Mouse (Mus musculus): ENCODE results near the gene Stxbp2.

Stxbp2 gene

DNA sequence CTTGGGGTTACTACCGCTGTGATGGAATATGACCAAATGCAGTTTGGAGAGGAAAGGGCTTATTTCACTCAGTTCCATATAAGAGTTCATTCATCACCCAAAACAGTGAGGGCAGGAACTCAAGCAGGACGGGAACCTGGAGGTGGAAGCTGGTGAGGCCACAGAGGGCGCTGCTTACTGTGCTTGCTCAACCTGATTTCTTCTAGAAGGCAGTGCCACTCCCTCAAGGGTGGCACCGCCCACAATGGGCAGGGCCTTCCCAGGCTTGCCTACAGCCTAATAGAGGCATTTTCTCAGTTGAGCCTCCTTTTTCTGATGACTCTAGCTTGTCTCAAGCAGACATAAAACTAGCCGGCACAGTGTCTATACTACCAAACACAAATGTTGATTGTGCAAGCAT is 15.0 kb downstream of the Stxbp2 start:
- DNase-seq: peak in 1 of 2 experiments; percentile 45

DNA sequence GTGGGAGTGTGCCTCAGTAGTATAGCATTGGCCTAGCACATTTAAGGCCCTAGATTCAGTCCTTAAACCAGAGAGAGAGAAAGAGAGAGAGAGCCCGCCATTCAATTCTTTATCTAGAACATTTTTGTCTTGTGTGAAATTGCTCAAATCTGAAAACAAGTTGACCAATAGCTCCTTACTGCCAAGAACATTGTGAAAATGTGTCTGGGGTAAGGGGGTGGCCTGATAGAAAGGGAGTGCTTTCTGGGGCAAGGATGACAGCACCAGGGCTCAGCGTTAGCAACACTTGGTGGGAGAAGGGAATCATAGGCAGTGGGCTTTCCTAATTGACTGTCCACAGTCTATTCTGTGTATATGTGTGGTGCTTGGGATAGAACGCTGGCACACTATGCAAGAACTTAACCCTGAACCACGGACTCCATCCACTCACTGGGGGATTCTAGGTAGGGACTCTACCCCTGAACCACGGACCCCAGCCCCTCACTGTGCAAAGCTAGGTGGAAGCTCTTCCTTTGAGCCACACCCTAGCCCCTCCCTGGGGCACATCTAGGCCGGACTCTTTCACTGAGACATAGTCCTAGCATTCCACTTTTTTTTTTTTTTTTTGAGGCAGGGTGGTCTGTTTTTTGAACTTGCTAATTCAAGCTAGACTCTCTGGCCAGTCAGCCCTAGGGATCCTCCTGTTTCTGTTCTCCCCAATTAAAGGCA is 16.2 kb downstream of the Stxbp2 start:
- no peak for DNase-seq

DNA sequence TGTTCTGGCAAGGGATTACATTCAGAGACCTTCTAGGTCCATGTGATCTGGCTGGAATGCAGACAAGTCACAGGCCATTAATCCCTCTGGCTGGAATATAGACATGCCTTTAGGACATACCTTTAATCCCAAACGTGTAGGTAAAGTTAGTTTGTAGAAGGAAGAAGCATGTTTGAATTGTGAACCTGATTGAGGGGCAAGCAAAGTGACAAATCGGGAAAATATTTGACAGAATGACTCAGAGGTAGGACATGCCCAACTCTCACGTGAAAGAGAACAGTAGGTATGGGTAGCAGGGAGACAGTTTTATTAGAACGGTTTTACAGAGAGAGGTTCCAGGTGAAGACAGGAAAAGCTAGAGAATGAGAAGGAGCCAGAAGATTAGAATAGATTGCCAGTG is 16.8 kb downstream of the Stxbp2 start:
- no peak for DNase-seq

DNA sequence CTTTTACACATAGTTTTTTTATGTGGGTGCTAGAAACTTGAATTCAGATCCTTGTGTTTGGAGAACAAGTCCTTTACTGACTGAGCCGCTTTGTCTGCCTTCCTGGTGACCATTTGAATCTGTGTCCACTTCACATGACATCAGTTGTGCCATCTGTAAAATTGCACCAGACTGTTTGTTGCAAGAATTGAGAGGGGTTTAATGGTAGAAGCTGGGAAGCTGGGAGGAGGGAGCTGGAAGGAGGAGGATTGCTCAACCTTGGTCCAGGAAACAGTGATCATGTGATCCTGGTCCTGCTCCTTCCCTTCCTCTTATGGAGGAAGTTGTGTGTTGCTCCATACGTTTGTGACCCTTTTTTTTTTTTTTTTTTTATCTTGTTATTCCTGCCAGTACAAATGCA is 17.5 kb downstream of the Stxbp2 start:
- DNase-seq: no peak

DNA sequence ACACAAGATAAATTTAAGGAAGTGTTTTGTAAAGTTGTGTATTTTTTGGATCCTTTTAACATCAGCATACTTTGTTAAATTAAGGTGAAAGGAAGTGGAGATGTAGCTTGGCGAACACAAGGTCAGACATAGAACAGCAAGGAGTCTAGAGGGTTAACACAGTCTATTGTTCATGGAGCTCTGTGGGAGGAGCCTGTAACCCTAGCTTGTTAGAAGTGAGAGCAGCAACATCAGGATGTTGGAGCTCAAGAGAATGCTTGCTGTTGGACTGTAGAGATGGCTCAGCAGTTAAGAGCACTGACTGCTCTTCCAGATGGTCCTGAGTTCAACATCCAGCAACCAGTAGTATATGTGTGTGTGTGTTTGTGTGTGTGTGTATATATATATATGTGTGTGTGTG is 18.2 kb downstream of the Stxbp2 start:
- DNase-seq: no peak

DNA sequence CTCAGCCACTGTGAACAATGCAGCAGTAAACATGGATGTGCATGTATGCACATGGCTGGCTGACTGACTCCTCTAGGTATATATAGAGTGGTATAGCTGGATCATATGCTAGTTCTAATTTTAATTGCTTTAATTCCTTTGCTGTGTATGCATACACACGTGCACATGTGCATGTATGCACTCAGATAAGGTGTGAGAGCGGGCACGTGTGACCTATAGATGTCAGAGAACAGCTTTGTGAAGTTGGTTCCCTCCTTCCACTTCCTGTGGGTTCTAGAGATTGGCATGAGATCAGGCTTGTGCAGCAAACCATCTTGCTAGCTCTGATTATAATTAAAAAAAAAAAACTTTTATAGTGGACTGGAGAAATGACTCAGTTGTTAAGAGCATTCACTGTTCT is 22.1 kb downstream of the Stxbp2 start:
- no peak for DNase-seq

DNA sequence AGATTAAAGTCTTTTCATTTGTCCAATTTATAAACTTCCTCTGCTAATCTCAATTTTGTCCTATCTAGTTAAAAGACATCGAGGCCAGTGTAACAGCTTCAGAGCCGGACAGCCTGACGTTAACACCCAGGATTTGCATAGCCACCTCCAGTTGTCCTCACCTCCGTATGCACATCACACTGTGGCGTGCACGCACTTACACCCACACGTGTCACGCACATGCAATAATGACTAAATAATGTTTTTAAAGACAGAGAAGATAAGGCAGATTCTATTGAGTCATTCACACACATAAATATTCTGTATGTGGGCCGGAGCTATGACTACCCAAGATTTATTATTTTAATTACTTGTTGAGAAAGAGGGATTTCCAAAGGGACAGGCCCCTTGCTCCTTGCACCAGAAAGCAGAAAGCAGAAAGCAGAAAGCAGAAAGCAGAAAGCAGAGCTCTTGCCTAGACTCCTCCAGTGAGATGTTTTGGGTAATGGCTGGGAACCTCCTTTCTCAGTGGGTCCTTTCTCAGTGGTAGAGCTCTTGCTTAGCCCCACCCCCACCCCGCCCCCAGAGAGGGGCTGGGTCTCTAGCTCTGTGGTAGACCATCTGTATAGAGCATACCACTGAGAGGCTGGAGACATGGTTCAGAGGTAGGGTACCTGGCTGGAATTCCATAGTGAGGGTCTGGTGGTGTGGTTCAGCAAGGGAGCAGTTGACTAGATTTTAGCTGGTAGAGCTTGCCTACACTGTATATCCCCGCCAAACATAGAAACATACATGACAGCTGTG is 24.2 kb downstream of the Stxbp2 start:
- no peak for DNase-seq

DNA sequence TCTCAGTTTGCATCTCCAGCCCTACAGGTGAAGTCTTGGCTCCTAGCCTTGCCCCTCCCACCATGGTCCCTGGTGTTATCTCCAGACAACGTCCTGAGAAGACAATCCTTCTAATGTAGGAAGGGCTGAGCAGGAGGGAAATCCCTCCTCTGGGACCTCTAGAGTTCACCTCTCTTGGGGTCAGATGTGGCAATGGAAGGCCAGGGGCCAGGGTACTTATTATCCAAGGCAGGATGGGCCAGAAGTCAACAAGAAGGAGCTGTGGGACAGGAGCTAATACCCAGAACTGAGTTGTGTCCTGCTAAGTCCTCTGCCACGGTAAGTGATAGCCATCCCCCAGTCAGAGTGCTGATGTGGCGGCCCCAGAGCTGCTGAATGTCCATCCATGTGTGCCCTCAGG is 24.8 kb downstream of the Stxbp2 start, which contains the start of gene Retn:
Gene Retn, plus strand, starts transcription at position 245 of the 400 bp plus-strand sequence.
- no peak for DNase-seq

DNA sequence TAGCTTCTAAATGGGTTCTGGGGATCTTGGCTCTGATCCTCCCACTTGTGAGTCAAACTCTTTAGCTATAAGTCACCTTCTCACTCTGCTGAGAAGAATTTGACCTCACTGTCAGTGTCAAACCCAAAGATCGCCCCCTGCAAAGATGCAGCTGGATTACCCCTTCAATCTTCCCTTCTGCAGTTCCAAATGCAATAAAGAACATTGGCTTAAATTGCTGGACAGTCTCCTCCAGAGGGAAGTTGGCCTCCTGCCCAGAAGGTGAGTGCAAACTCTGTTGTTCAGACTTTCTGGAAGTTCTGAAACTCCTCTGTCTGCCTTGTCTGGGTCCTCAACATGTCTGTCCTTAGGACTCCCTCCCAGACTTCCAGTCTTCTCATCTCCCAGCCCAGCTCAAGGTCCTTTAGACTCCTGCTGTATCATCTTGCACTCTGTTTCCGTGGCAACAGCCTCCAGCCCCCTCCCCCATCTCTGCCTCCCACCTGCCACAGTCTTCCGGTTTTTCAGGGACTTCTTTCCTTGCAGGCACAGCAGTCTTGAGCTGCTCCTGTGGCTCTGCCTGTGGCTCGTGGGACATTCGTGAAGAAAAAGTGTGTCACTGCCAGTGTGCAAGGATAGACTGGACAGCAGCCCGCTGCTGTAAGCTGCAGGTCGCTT is 26.1 kb downstream of the Stxbp2 start:
- DNase-seq: no peak

DNA sequence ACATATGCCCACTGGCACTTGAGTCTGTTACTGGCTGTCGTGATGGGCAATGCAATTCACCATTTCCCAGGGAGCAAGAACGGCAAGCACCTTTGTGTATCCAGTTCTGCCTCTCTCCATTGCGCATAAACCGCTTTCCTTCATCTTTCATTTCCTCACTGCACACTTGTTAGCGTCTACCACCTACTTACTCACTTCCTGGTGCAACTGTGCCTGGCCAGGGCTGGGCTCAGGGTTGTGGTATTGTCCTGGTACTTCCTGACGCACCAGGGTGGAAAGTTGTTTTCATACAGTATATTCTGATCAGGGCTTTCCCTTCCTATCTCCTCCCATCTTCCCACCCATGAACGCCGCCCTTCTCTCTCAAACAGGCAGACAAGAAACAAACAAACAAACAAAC is 30.1 kb downstream of the Stxbp2 start:
- DNase-seq: no peak

DNA sequence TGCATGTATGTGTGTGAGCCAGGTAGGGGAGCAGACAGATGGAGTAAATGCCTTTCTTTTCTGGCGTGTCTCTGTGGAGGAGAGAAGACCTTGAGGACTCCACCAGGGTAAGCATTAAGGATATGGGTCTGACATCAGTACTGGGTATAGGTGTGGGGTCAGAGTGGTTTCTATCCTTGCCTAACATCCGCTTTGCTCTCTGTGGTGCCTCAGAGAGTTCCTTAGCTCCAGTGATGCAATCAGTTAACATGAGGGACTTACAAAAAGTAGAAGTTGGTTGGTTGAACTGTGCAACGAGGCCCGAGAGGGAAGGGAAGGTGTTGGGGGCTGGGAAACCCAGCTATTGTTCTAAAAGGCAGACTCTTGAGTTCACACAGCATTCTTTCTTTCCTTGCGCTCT is 33.6 kb downstream of the Stxbp2 start:
- DNase-seq: no peak

DNA sequence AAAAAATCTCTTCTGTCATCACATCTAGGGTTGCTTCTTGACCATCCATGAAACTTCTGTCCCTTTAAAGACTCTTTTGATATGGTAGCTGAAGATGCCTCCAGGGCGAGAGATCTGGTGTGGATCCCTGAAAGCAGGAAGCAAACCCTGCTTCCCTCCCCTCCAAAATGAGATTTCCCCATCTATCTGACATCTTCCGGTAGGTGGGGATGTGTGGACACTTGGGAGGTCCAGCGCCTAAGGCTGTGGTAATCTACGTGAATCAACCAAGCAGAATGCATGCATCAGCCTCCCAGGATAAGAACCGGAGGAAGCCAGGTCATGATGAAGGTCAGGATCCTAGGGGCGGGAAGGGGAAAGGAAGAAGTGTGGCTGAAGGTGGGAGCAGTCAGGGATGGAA is 34.8 kb downstream of the Stxbp2 start, which contains the start of gene Mcemp1:
Gene Mcemp1, plus strand, starts transcription at position 248 of the 400 bp plus-strand sequence.
- no peak for DNase-seq

DNA sequence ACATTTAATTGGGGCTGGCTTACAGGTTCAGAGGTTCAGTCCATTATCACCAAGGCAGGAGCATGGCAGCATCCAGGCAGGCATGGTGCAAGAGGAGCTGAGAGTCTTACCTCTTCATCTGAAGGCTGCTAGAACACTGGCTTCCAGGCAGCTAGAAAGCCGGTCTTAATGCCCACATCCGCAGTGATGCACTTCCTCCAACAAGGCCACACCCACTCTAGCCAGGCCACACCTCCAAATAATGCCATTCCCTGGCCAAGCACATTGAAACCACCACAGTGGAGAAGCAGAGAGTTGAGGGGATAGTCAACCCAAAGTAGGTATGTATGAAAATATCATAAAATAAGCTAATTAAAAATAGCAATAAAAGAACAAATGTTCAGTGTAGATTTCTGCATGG is 39.6 kb downstream of the Stxbp2 start:
- DNase-seq: no peak

DNA sequence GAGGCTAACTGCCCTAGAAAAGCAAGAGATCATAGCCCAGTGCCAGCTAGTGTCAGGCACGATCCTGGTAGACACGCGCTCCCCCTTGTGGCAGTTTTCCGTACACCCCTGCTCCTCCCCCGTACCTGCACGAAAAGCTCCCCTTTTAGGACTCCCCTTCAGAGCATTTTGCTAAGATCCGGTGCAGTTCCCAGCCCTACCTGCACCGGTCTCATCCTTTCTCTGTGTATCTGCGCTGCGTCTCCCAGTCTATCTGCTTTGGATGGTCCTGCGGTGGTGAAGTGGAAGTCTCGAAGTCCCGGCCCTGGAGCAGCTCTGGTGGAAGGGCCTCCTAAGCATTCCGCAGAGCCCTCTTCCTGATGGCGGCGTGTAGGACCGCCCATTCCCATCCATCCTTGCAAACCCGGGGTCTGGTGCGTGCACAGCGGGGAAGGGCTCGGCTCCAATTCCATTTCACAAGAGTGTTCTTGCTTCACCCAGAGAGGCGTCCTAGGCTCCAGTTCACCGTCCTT is 41.3 kb downstream of the Stxbp2 start, which contains the start of gene Fcor:
Gene Fcor, minus strand, starts transcription at position 383 of the 512 bp plus-strand sequence.
- DNase-seq: peak; percentile 95

DNA sequence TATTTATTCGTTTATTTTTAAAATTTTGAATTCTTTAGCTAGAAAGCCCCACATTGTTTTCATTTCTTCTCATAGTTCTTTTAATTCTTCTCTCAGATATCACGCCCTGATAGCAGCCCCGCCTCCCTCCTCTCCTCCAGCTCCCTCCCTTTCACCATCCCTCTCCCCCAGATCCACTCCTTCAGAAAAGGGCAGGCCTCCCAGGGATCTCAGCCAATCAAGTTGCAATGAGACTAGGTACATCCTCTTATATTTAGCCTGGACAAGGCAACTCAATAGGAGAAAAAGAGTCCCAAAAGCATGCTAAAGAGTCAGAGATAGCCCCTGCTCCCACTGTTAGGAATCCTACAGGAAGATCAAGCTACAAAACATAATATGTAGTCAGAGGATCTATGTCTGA is 43.9 kb downstream of the Stxbp2 start:
- DNase-seq: no peak

DNA sequence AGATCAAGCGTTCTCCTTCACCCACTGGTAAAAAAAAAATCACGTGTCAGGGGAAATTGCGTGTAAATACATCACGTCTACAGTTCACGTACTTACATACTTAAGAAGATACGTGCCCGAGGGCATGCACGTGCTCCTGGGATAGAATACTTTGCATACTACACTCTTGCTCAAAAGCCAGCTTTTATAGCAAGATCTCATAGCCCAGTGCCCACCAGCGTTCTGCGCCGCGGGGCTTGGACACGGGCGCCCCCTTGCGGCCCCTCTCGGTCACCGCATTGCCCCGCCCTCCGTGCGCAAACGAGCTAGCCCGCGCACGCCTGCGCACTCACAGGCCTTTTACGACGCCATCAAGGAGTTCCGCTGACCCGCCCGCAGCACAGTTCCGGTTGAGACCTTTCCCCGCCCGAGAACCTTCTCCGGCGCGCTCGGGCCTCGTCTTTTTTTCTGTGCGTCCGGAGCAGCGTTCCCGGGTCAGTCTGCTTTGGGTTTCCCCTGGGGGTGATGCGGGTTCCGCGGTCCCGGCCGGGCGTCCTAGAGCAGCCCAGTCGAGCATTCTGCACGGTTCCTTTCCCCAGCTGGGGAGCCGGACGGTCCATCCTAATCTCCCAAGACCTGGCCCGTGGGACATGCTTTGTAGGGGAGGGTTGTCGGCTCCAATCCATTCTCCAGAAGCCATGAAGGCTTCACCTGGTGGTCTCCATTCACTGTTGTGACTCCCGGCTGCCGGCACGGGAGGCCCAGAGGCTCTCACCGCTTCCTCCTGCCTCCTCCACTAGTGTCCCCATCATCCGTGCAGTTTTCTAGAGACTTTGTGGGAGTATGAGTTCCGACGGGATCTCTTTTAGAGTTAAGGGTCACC is 45.6 kb downstream of the Stxbp2 start, which contains the start of gene Trappc5:
Gene Trappc5, plus strand, starts transcription at position 169 of the 862 bp plus-strand sequence.
- peak; percentile 97 for DNase-seq

DNA sequence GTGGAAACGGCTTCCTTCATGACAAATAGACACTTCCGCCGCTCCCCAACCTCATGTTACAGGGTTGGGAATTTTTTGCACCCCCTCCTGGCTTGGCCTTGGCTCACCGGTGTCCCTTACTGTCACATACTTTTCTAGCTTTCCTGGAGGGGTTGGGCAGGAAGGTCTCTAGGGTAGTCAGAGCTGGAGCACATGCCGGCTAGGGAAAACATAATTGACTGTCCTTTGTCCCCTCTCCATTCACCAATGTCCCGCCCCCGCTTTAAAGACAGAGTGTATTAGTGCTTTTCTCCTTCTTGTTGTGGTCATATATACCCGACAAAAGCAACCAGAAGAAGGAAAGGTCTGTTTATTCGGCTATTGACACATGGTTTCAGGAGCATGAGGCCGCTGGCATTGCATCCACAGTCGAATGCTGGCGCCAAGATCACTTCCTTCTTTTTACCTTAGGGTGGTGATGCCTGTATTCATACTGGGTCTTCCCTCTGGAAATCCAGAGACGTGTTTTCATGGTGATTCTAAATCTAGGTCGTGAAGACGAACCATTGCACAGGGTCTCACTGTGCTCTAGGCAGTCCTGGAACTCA is 46.3 kb downstream of the Stxbp2 start:
- DNase-seq: peak in 1 of 2 experiments; percentile 38

DNA sequence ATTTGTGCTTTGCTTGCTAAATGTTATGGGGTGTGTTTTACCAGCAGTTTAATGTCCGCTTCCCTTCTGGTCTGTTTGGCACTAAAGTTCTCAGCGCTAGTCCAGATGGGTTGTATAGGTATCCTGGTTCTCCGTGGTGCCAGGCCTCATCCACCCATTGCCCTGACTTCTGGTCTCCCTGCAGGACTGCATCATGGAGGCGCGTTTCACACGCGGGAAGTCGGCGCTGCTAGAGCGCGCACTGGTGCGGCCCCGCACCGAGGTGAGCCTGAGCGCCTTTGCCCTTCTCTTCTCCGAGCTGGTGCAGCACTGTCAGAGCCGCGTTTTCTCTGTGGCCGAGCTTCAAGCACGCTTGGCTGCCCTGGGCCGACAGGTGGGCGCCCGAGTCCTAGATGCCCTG is 48.1 kb downstream of the Stxbp2 start:
- no peak for DNase-seq

DNA sequence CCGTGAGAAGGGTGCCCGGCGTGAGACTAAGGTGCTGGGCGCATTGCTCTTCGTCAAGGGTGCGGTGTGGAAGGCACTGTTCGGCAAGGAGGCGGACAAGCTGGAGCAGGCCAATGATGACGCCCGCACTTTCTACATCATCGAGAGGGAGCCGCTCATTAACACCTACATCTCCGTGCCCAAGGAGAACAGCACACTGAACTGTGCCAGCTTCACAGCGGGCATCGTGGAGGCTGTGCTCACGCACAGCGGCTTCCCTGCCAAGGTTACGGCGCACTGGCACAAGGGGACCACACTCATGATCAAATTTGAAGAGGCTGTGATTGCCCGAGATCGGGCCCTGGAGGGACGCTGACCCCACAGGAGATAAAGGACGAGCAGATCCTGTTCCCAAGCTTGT is 48.5 kb downstream of the Stxbp2 start:
- DNase-seq: peak; percentile 70 to 77

DNA sequence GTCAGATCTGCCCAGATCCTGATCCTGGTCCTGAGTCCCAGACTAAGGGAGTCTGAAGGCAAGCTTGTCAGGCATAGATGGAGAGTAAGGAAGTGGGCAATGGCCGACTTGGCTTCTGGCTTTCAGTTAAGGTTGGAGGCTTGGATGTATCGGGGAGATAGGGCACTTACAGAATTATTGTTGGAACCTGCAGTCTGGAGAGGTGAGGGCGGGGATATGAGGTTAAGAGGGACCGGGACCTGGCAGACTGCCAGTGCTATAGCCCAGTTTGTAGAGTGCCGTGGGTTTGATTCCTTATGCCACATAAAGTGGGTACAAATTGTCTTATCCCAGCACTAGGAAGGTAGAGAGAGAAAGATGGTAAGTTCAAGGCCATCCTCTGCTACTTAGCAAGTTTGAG is 48.9 kb downstream of the Stxbp2 start:
- peak in 1 of 2 experiments; percentile 43 for DNase-seq

DNA sequence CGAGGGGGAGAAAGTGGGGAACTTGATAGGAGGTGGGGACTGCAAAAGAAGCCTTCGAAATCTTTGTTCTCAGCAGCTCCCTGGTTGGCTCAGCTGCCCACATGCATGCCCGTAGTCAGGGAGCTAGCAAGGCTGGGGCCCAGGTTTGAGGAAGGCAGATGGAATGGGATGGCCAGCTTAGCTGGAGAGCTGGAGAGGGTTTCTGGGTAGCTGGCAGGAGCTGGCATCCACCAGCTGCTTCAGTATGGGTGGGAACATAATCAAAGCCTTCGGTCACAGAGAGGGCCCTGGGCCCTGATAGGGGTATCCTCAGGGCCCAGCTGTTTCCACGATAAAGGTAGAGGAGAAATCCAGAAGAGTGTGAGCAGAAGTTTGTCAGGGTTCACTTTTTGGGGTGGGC is 51.7 kb downstream of the Stxbp2 start:
- DNase-seq: peak; percentile 44 to 56

Measured in cerebellum, postnatal 25 days (tissue).